Mouse (Mus musculus): Measurements from ENCODE around the gene Gm9803.

- TF ChIP-seq CTCF (IDR thresholded peaks at IDR 0.05; ENCODE audit: low read depth) (no peak), EP300 (optimal IDR thresholded peaks at IDR 0.05) (no peak)
Observed at GRCm38 (mm10) chr10:43478751-43479435, 45.0 kb upstream of the Gm9803 start, which contains the start of gene Bend3.

All from stomach, postnatal 0 days (tissue).